In genomic region chr8:110722414-110723011, GRCm38 (mm10) we compare ENCODE assay signal across 8 mouse cellular contexts. TPM values are rescaled to one million over a fixed set of nuclear protein-coding genes. Genes with fewer than 3 reads are reported as not detected.
DNase-seq lines count a peak whose midpoint lies in the region; ATAC-seq and TF ChIP-seq lines count a peak whose summit lies in the region.

No protein-coding gene starts in this region.

- H3K4me2 ChIP-seq in forebrain, embryonic 11.5 days (ENCODE audit: low read depth, low read length, severe bottlenecking) = peak overlapping the region; percentile 61
- H3K4me2 ChIP-seq in intestine, postnatal 0 days (replicated peaks; ENCODE audit: low read depth) = peak overlapping the region; percentile 94
- H3K4me2 ChIP-seq in neural tube, embryonic 14.5 days (ENCODE audit: low read depth, low read length) = peak overlapping the region; percentile 97

- no peak overlapping the region for H3K27ac ChIP-seq in forebrain, embryonic 11.5 days (ENCODE audit: low read depth, low read length)
- H3K27ac ChIP-seq in intestine, postnatal 0 days (ENCODE audit: low read depth, low read length) = no peak overlapping the region
- H3K27ac ChIP-seq in neural tube, embryonic 14.5 days (ENCODE audit: low read depth, low read length) = peak overlapping the region; percentile 50; the same call in 1 of the 2 replicates

- peak overlapping the region; percentile 83 for H3K9ac ChIP-seq in forebrain, embryonic 11.5 days (ENCODE audit: low read length)
- peak overlapping the region; percentile 76; the same call in 1 of the 2 replicates for H3K9ac ChIP-seq in intestine, postnatal 0 days (ENCODE audit: low read depth, low read length)
- H3K9ac ChIP-seq in neural tube, embryonic 14.5 days (replicated peaks; ENCODE audit: low read depth, low read length) = peak overlapping the region; percentile 90

- WGBS in lung, adult 2 months = 45% methylated on average over 11 of the region's 11 CpGs
- 57% methylated on average over 11 of the region's 11 CpGs for WGBS in forebrain, embryonic 11.5 days
- WGBS in intestine, postnatal 0 days = 55% methylated on average over 11 of the region's 11 CpGs
- 43% methylated on average over 11 of the region's 11 CpGs for WGBS in neural tube, embryonic 14.5 days

- no peak for TF ChIP-seq POLR2A in lung, adult 2 months (IDR thresholded peaks at IDR 0.05; ENCODE audit: borderline replicate concordance, extremely low read depth, low read depth, low read length)

- peaks cover 29% of the 10 kb centered on the region for H3K4me1 ChIP-seq in lung, adult 2 months (ENCODE audit: control insufficient read depth, insufficient read depth, low read length)
- H3K4me1 ChIP-seq in forebrain, embryonic 11.5 days (replicated peaks; ENCODE audit: control insufficient read depth, insufficient read depth, low read length) = peaks cover 27% of the 10 kb centered on the region
- H3K4me1 ChIP-seq in intestine, postnatal 0 days (replicated peaks; ENCODE audit: control insufficient read depth, insufficient read depth, low read length) = peaks cover 6% of the 10 kb centered on the region; the same call in 1 of the 2 replicates
- peaks cover 55% of the 10 kb centered on the region for H3K4me1 ChIP-seq in neural tube, embryonic 14.5 days (ENCODE audit: control insufficient read depth, insufficient read depth, low read length)

- no peaks in the 10 kb centered on the region for H3K27me3 ChIP-seq in forebrain, embryonic 11.5 days (ENCODE audit: control insufficient read depth, insufficient read depth, low read length)
- H3K27me3 ChIP-seq in intestine, postnatal 0 days (replicated peaks; ENCODE audit: control insufficient read depth, insufficient read depth, low read length) = no peaks in the 10 kb centered on the region
- H3K27me3 ChIP-seq in neural tube, embryonic 14.5 days (ENCODE audit: control insufficient read depth, insufficient read depth, low read length) = no peaks in the 10 kb centered on the region

- no peak for DNase-seq in lung, adult 2 months
- no peak for DNase-seq in lung, postnatal 10 days
- no peak for DNase-seq in forebrain, embryonic 11.5 days (ENCODE audit: low spot score)
- no peak for DNase-seq in embryo, embryonic 10.5 days (ENCODE audit: low spot score)
- no peak for DNase-seq in layer of hippocampus, postnatal 10 days (ENCODE audit: low spot score in 2 of 2)
- DNase-seq in frontal cortex, adult 2 months (ENCODE audit: extremely low spot score in 1 of 2, low spot score in 1 of 2) = no peak

- no peaks in the 10 kb centered on the region; the same call in 1 of the 2 replicates for H3K36me3 ChIP-seq in forebrain, embryonic 11.5 days (ENCODE audit: control insufficient read depth, insufficient read depth, low read length)
- peaks cover 6% of the 10 kb centered on the region; the same call in 1 of the 2 replicates for H3K36me3 ChIP-seq in intestine, postnatal 0 days (ENCODE audit: control insufficient read depth, insufficient read depth)
- H3K36me3 ChIP-seq in neural tube, embryonic 14.5 days (ENCODE audit: control insufficient read depth, insufficient read depth, low read length) = peaks cover 6% of the 10 kb centered on the region

- no peak for ATAC-seq in forebrain, embryonic 11.5 days (replicated peaks; ENCODE audit: low FRiP score)
- no peak for ATAC-seq in intestine, postnatal 0 days
- ATAC-seq in neural tube, embryonic 14.5 days (ENCODE audit: low read depth) = no peak

- H3K4me3 ChIP-seq in lung, adult 2 months (replicated peaks; ENCODE audit: extremely low read depth, low read depth, low read length) = peak overlapping the region; percentile 90
- peak overlapping the region; percentile 71 for H3K4me3 ChIP-seq in forebrain, embryonic 11.5 days (ENCODE audit: low read depth, low read length)
- H3K4me3 ChIP-seq in intestine, postnatal 0 days (ENCODE audit: low read depth, low read length) = peak overlapping the region; percentile 59
- peak overlapping the region; percentile 62 for H3K4me3 ChIP-seq in neural tube, embryonic 14.5 days (ENCODE audit: low read depth, low read length)

- TF ChIP-seq CTCF in lung, adult 2 months (IDR thresholded peaks at IDR 0.05; ENCODE audit: insufficient read depth, low read length) = no peak
- TF ChIP-seq CTCF in intestine, postnatal 0 days (IDR thresholded peaks at IDR 0.05; ENCODE audit: low read depth) = no peak

- H3K9me3 ChIP-seq in forebrain, embryonic 11.5 days (ENCODE audit: control insufficient read depth, low read length) = no peaks in the 10 kb centered on the region
- no peaks in the 10 kb centered on the region for H3K9me3 ChIP-seq in intestine, postnatal 0 days (ENCODE audit: control insufficient read depth)
- H3K9me3 ChIP-seq in neural tube, embryonic 14.5 days (ENCODE audit: control insufficient read depth, low read length) = no peaks in the 10 kb centered on the region

RNA-seq across cellular contexts. Expression of gene Mtss1l, which starts 1.2 kb away (rescaled TPM):
- polyA plus RNA-seq in lung, adult 2 months (2012; rRNA removed) = 120 and 125 TPM in 2 replicates
- polyA plus RNA-seq in forebrain, embryonic 11.5 days (2014; fragmentation: Nextera tagmentation; extraction: Ambion mirVana) = 15.8 and 17.6 TPM in 2 replicates
- polyA plus RNA-seq in intestine, postnatal 0 days (2015; fragmentation: Nextera tagmentation; extraction: Ambion mirVana) = 4.2 and 4.4 TPM in 2 replicates
- 23.9 and 24.9 TPM in 2 replicates for polyA plus RNA-seq in neural tube, embryonic 14.5 days (2014; fragmentation: Nextera tagmentation; extraction: Ambion mirVana)
- 100 to 1,000 TPM; 254 to 265 TPM for total RNA-seq in layer of hippocampus, postnatal 10 days (2021)
- 202 and 212 TPM in 2 replicates for polyA plus RNA-seq in frontal cortex, adult 2 months (2012; rRNA removed)
